Mouse (Mus musculus) activated CD4-positive, CD25-positive, alpha-beta regulatory T cell, adult 9 weeks (primary cell): ENCODE results near the gene Acot9. TPM values are rescaled to one million over a fixed set of nuclear protein-coding genes. Genes with fewer than 3 reads are reported as not detected.

Experiments used
- polyA plus RNA-seq: library from polyadenylated mRNA; unstranded; fragments of 100-300 nt; shearing (Covaris generic); gene quantifications from one replicate; pipeline ENCODE4 v1.2.1, GENCODE M21; 2017

Acot9 gene
- 126 TPM for polyA plus RNA-seq

GRCm38 (mm10) chrX:155262235-155262914, at the start of gene Acot9:
Gene Acot9, plus strand, starts transcription at chrX:155262443.

GRCm38 (mm10) chrX:155216271-155216670, 46.0 kb upstream of the Acot9 start, which contains the start of gene Sat1:
Gene Sat1, minus strand, starts transcription at chrX:155216449.

GRCm38 (mm10) chrX:155340654-155341053, 78.4 kb downstream of the Acot9 start, which contains the start of gene Prdx4:
Gene Prdx4, minus strand, starts transcription at chrX:155340754.

Other genes with a start within 250 kb of the Acot9 start
- gene Magea5, start 199.3 kb upstream of the Acot9 start, polyA plus RNA-seq, result not detected
- not detected for gene Magea1, start 172.7 kb upstream of the Acot9 start, polyA plus RNA-seq
- gene Magea2, start 168.8 kb upstream of the Acot9 start, polyA plus RNA-seq, result not detected
- not detected for gene Cldn34b2, start 134.0 kb upstream of the Acot9 start, polyA plus RNA-seq
- gene Sat1, start 46.0 kb upstream of the Acot9 start, polyA plus RNA-seq, result 357 TPM
- 51.1 TPM for gene Prdx4, start 78.3 kb downstream of the Acot9 start, polyA plus RNA-seq